ENCODE assay signal across 23 mouse cellular contexts in the genomic region with DNA sequence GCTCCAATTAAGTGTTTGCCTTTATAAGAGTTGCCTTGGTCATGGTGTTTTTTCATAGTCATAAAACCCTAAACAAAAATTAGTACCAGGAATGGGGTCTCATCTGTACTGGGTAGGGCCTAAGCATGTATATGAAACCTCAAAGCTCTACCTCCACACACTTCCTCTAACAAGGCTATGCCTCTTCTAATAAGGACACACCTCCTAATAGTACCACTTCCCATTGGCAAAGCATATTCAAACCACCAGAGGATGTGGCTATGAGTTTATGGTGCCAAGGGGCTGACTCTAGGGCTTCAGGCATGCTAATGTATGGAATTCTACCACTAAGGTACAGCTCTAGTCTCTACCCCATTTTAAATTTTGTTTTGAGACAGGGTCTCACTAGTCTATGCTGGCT. TPM values are rescaled to one million over a fixed set of nuclear protein-coding genes. Genes with fewer than 3 reads are reported as not detected.
DNase-seq lines count a peak whose midpoint lies in the region; ATAC-seq lines count a peak whose summit lies in the region.
"Had no signal": no experiment of that assay in that cellular context is flagged by ENCODE, and none has a peak within 500 bp of the region (broad histone marks: within the 10 kb centered on the region; RNA-seq: fewer than 3 reads in every experiment).

No protein-coding gene starts in this region.

- no peaks in the 10 kb centered on the region for H3K4me1 ChIP-seq in embryonic facial prominence, embryonic 10.5 days
- H3K4me1 ChIP-seq: embryonic facial prominence, embryonic 12.5 days; forebrain, embryonic 13.5 days; forebrain, embryonic 15.5 days had no signal

- peak; percentile 75; the same call in 1 of the 2 replicates for ATAC-seq in granulocyte monocyte progenitor cell, adult 5-6 weeks (replicated peaks; ENCODE audit: poor library complexity, severe bottlenecking)
- ATAC-seq in megakaryocyte progenitor cell, adult 5-6 weeks (replicated peaks; ENCODE audit: poor library complexity): peak; percentile 42; the same call in 1 of the 2 replicates
- no peak for ATAC-seq in inflammation-experienced regulatory T-cells, adult 6 months
- ATAC-seq: forebrain, embryonic 13.5 days; forebrain, embryonic 15.5 days; forebrain, postnatal 0 days had no signal

- no peak overlapping the region for H3K4me3 ChIP-seq in embryonic facial prominence, embryonic 10.5 days
- H3K4me3 ChIP-seq: embryonic facial prominence, embryonic 12.5 days; forebrain, embryonic 13.5 days; forebrain, embryonic 15.5 days had no signal

- H3K27ac ChIP-seq in embryonic facial prominence, embryonic 10.5 days (replicated peaks): no peak overlapping the region
- H3K27ac ChIP-seq: embryonic facial prominence, embryonic 12.5 days; forebrain, embryonic 13.5 days; forebrain, embryonic 15.5 days had no signal

- H3K9me3 ChIP-seq in embryonic facial prominence, embryonic 10.5 days: no peaks in the 10 kb centered on the region
- H3K9me3 ChIP-seq: embryonic facial prominence, embryonic 12.5 days; forebrain, embryonic 13.5 days; forebrain, embryonic 15.5 days had no signal

- H3K27me3 ChIP-seq in embryonic facial prominence, embryonic 10.5 days (replicated peaks; ENCODE audit: low read depth, poor library complexity, severe bottlenecking): no peaks in the 10 kb centered on the region
- H3K27me3 ChIP-seq: embryonic facial prominence, embryonic 12.5 days; forebrain, embryonic 13.5 days; forebrain, embryonic 15.5 days had no signal

- DNase-seq in 416B (ENCODE audit: low read depth): peak; percentile 55
- DNase-seq in Muller cell, postnatal 12 days (ENCODE audit: inconsistent ontology term): no peak
- DNase-seq in embryonic facial prominence, embryonic 10.5 days (ENCODE audit: low spot score): no peak
- DNase-seq: adrenal gland, adult 8-10 months; adrenal gland, postnatal 14 days; adrenal gland, postnatal 36 days; cerebellum, adult 11-12 months; cerebellum, adult 2 months; cerebellum, adult 9-10 months; cerebellum, postnatal 10 days; cerebellum, postnatal 36 days; embryo, embryonic 11 days; forebrain, postnatal 0 days had no signal

- peaks cover 27% of the 10 kb centered on the region for H3K36me3 ChIP-seq in embryonic facial prominence, embryonic 10.5 days (replicated peaks)

RNA-seq across cellular contexts. Expression of a gene that starts 11.4 kb away (rescaled TPM):
- total RNA-seq in granulocyte monocyte progenitor cell, adult 5-6 weeks (2014; fragmentation: Nextera tagmentation): 18.6 and 19.2 TPM in 2 replicates
- 4.2 and 22.6 TPM in 2 replicates for total RNA-seq in granulocyte monocyte progenitor cell, adult 5-6 weeks (2017)
- 4.0 and 7.8 TPM in 2 replicates for total RNA-seq in megakaryocyte progenitor cell, adult 5-6 weeks (2015)
- 3.7 and 5.7 TPM in 2 replicates for total RNA-seq in megakaryocyte progenitor cell, adult 5-6 weeks (2017)
- 67.3 and 68.6 TPM in 2 replicates for polyA plus RNA-seq in embryonic facial prominence, embryonic 10.5 days (2016; fragmentation: Nextera tagmentation; extraction: Ambion mirVana)
- polyA plus RNA-seq in inflammation-experienced regulatory T-cells, adult 6 months (2017; shearing (Covaris generic)): 10 to 100 TPM; 11.3 to 20.4 (median 11.4) TPM

RNA-seq across cellular contexts. Expression of a gene that starts 14.6 kb away (rescaled TPM):
- not detected in 2 replicates for total RNA-seq in granulocyte monocyte progenitor cell, adult 5-6 weeks (2014; fragmentation: Nextera tagmentation)
- not detected in 2 replicates for total RNA-seq in granulocyte monocyte progenitor cell, adult 5-6 weeks (2017)
- not detected in 2 replicates for total RNA-seq in megakaryocyte progenitor cell, adult 5-6 weeks (2015)
- total RNA-seq in megakaryocyte progenitor cell, adult 5-6 weeks (2017): not detected in 2 replicates
- not detected in 2 replicates for polyA plus RNA-seq in embryonic facial prominence, embryonic 10.5 days (2016; fragmentation: Nextera tagmentation; extraction: Ambion mirVana)
- polyA plus RNA-seq in inflammation-experienced regulatory T-cells, adult 6 months (2017; shearing (Covaris generic)): under 1 TPM in 1 of 3 experiments, not detected in 2; 0.90 TPM
- total RNA-seq: adrenal gland, postnatal 36 days; common myeloid progenitor, adult 5-6 weeks; ES-E14; forebrain, postnatal 0 days had no signal
- polyA plus RNA-seq: C2C12; cerebellum, adult 2 months; embryonic facial prominence, embryonic 12.5 days; forebrain, embryonic 11.5 days; forebrain, embryonic 13.5 days; forebrain, embryonic 15.5 days; forebrain, postnatal 0 days had no signal

RNA-seq across cellular contexts. Expression of a gene that starts 29.4 kb away (rescaled TPM):
- 1.3 TPM in 1 of 2 replicates, not detected in the other for total RNA-seq in granulocyte monocyte progenitor cell, adult 5-6 weeks (2014; fragmentation: Nextera tagmentation)
- total RNA-seq in granulocyte monocyte progenitor cell, adult 5-6 weeks (2017): not detected in 2 replicates
- not detected in 2 replicates for total RNA-seq in megakaryocyte progenitor cell, adult 5-6 weeks (2015)
- not detected in 2 replicates for total RNA-seq in megakaryocyte progenitor cell, adult 5-6 weeks (2017)
- 0.21 and 0.24 TPM in 2 replicates for polyA plus RNA-seq in embryonic facial prominence, embryonic 10.5 days (2016; fragmentation: Nextera tagmentation; extraction: Ambion mirVana)
- polyA plus RNA-seq in inflammation-experienced regulatory T-cells, adult 6 months (2017; shearing (Covaris generic)): 1 to 10 TPM in 2 of 3 experiments, under 1 TPM in 1; 0.68 to 4.2 (median 4.2) TPM
- total RNA-seq: adrenal gland, adult 8-10 months; adrenal gland, postnatal 14 days; adrenal gland, postnatal 36 days; forebrain, postnatal 0 days had no signal
- polyA plus RNA-seq: C2C12; cerebellum, adult 2 months; embryonic facial prominence, embryonic 12.5 days; forebrain, embryonic 13.5 days; forebrain, embryonic 15.5 days; forebrain, postnatal 0 days had no signal
